Mouse (Mus musculus) limb, embryonic 13.5 days (tissue): ENCODE results near the gene Kctd17. TPM values are rescaled to one million over a fixed set of nuclear protein-coding genes. Genes with fewer than 3 reads are reported as not detected.

Experiments used
- polyA plus RNA-seq: library from polyadenylated mRNA; unstranded; fragments of >200 nt; fragmentation: Nextera tagmentation; extraction: Ambion mirVana; gene quantifications from 2 replicates; pipeline ENCODE4 v1.2.1, GENCODE M21; 2015

The Kctd17 gene
- polyA plus RNA-seq, 1 experiment from 2014 or later: 45.0 TPM

Other genes starting within 250 kb of the Kctd17 start
- 0.15 TPM in 1 of 2 replicates, not detected in the other for gene Pvalb, start 222.2 kb upstream of the Kctd17 start, polyA plus RNA-seq
- gene Ncf4, start 183.8 kb upstream of the Kctd17 start, polyA plus RNA-seq: 2.6 and 3.4 TPM in 2 replicates
- gene Csf2rb2, start 122.8 kb upstream of the Kctd17 start, polyA plus RNA-seq: 0.39 and 0.50 TPM in 2 replicates
- gene Csf2rb, start 102.8 kb upstream of the Kctd17 start, polyA plus RNA-seq: 1.2 and 1.6 TPM in 2 replicates
- gene Tex33, start 32.7 kb upstream of the Kctd17 start, polyA plus RNA-seq: not detected in 2 replicates
- 5.6 and 7.3 TPM in 2 replicates for gene Tst, start 22.7 kb upstream of the Kctd17 start, polyA plus RNA-seq
- 1.6 TPM in 2 replicates for gene Mpst, start 22.1 kb upstream of the Kctd17 start, polyA plus RNA-seq
- gene Tmprss6, start 40.1 kb downstream of the Kctd17 start, polyA plus RNA-seq: 0.13 and 0.81 TPM in 2 replicates
- 0.22 and 0.24 TPM in 2 replicates for gene Il2rb, start 66.7 kb downstream of the Kctd17 start, polyA plus RNA-seq
- 32.2 and 34.6 TPM in 2 replicates for gene C1qtnf6, start 102.9 kb downstream of the Kctd17 start, polyA plus RNA-seq
- gene Sstr3, start 116.1 kb downstream of the Kctd17 start, polyA plus RNA-seq: not detected in 2 replicates
- gene Rac2, start 144.2 kb downstream of the Kctd17 start, polyA plus RNA-seq: 11.3 and 12.5 TPM in 2 replicates
- 8.0 and 8.7 TPM in 2 replicates for gene Cyth4, start 168.5 kb downstream of the Kctd17 start, polyA plus RNA-seq